Mouse (Mus musculus) spleen, adult 2 months (tissue): ENCODE measurements around the gene Cln6. TPM values are rescaled to one million over a fixed set of nuclear protein-coding genes. Genes with fewer than 3 reads are reported as not detected.
A peak's percentile ranks its signal among the peaks of the same experiment; 100 is the strongest.
"Not testable (repeated sequence)": the region's sequence is repeated elsewhere in the genome, so short reads cannot be mapped to it uniquely, and the experiment has no call there.

Experiments used
- DNase-seq, 2 experiments: peaks; one replicate each; pipeline versions ENCODE4 v3.0.0 to v3.0.0-alpha.2; 2012 to 2021; ENCODE audit warnings: low spot score in 2 of 2, low read depth in 1 of 2
- H3K27ac ChIP-seq: fragments of 200-500 bp; 2 replicates; pipeline ENCODE4 v1.5.1; 2012; ENCODE audit warnings: low read length, inconsistent platforms; ENCODE audit not compliant: insufficient read depth
- H3K27me3 ChIP-seq: fragments of 200-500 bp; 2 replicates; pipeline ENCODE4 v1.6.1; 2012; ENCODE audit warnings: mild to moderate bottlenecking, moderate library complexity, low read length, inconsistent platforms; ENCODE audit not compliant: control insufficient read depth, insufficient read depth
- H3K36me3 ChIP-seq: fragments of 200-500 bp; 2 replicates; pipeline ENCODE4 v1.6.1; 2012; ENCODE audit warnings: mild to moderate bottlenecking, low read length, inconsistent platforms; ENCODE audit not compliant: control insufficient read depth, insufficient read depth
- H3K4me1 ChIP-seq: fragments of 200-500 bp; 2 replicates; pipeline ENCODE4 v1.6.1; 2011; ENCODE audit warnings: inconsistent platforms; ENCODE audit not compliant: control insufficient read depth, insufficient read depth, insufficient read length
- H3K4me3 ChIP-seq: fragments of 200-500 bp; 2 replicates; pipeline ENCODE4 v1.5.1; 2011; ENCODE audit warnings: mild to moderate bottlenecking, inconsistent platforms; ENCODE audit not compliant: insufficient read depth, insufficient read length; ENCODE audit errors: extremely low read depth
- CTCF ChIP-seq: fragments of 200-500 bp; IDR thresholded peaks from 2 replicates; pipeline ENCODE4 v1.5.1; 2011; ENCODE audit warnings: mild to moderate bottlenecking, inconsistent platforms; ENCODE audit not compliant: insufficient read depth, insufficient read length, insufficient replicate concordance; ENCODE audit errors: extremely low read depth
- POLR2A ChIP-seq: fragments of 200-500 bp; IDR thresholded peaks from 2 replicates; pipeline ENCODE4 v1.6.1; 2011; ENCODE audit warnings: low read depth, low read length, inconsistent platforms
- WGBS: fragments of 180-500 bp; shearing (Covaris S2); methylation state at CpG from one replicate; pipeline ENCODE4 v1.1.7; 2018; 5-methylcytosine and 5-hydroxymethylcytosine counted together
- polyA plus RNA-seq: library from polyadenylated mRNA; depleted of rRNA; stranded (reverse); fragments of >200 nt; gene quantifications from 2 replicates; pipeline ENCODE4 v1.2.3, GENCODE M21; 2012

Gene Cln6
- polyA plus RNA-seq, 1 experiment: 27.7 TPM

- Histone ChIP-seq H3K36me3 (no peaks in the 10 kb centered on the region), H3K27me3 (no peaks in the 10 kb centered on the region), H3K4me1 (peaks cover 20% of the 10 kb centered on the region), H3K4me3 (peak overlapping the region; percentile 95), H3K27ac (peak overlapping the region; percentile 98)
- 37% methylated on average over 14 of the region's 14 CpGs for WGBS
- TF ChIP-seq POLR2A (no peak), CTCF (no peak)
- no peak for DNase-seq
Measured at GRCm38 (mm10) chr9:62812216-62813049, 26.2 kb upstream of the Cln6 start.

GRCm38 (mm10) chr9:62814751-62815150, 23.8 kb upstream of the Cln6 start:
- H3K27ac ChIP-seq: no peak overlapping the region
- 91% methylated on average over 2 of the region's 2 CpGs for WGBS

GRCm38 (mm10) chr9:62816323-62817098, 22.1 kb upstream of the Cln6 start:
- H3K27ac ChIP-seq: peak overlapping the region; percentile 73
- TF ChIP-seq CTCF (no peak), POLR2A (no peak)
- no peaks in the 10 kb centered on the region for H3K36me3 ChIP-seq
- H3K4me3 ChIP-seq: no peak overlapping the region
- peak in 1 of 2 experiments; percentile 36 for DNase-seq
- no peaks in the 10 kb centered on the region for H3K27me3 ChIP-seq
- WGBS: 74% methylated on average over 9 of the region's 9 CpGs
- peaks cover 17% of the 10 kb centered on the region; the same call in 1 of the 2 replicates for H3K4me1 ChIP-seq

More at GRCm38 (mm10) chr9:62814751-62815150, 23.8 kb upstream of the Cln6 start:
- no peaks in the 10 kb centered on the region for H3K27me3 ChIP-seq
- H3K36me3 ChIP-seq: no peaks in the 10 kb centered on the region
- H3K4me3 ChIP-seq: no peak overlapping the region
- peaks cover 20% of the 10 kb centered on the region; the same call in 1 of the 2 replicates for H3K4me1 ChIP-seq
- DNase-seq: no peak
- TF ChIP-seq CTCF (no peak), POLR2A (no peak)

GRCm38 (mm10) chr9:62817099-62817571, 21.4 kb upstream of the Cln6 start:
- H3K4me1 ChIP-seq: peaks cover 17% of the 10 kb centered on the region; the same call in 1 of the 2 replicates
- H3K4me3 ChIP-seq: no peak overlapping the region
- TF ChIP-seq CTCF (no peak), POLR2A (no peak)
- H3K27me3 ChIP-seq: no peaks in the 10 kb centered on the region
- DNase-seq: peak; percentile 23 to 30
- no peaks in the 10 kb centered on the region for H3K36me3 ChIP-seq
- H3K27ac ChIP-seq: peak overlapping the region; percentile 73
- WGBS: 35% methylated on average over 12 of the region's 12 CpGs

GRCm38 (mm10) chr9:62817828-62818614, 20.6 kb upstream of the Cln6 start:
- no peak for DNase-seq
- TF ChIP-seq CTCF: no peak
- 82% methylated on average over 4 of the region's 4 CpGs for WGBS
- no peak overlapping the region for H3K27ac ChIP-seq
- no peak overlapping the region for H3K4me3 ChIP-seq
- peaks cover 17% of the 10 kb centered on the region; the same call in 1 of the 2 replicates for H3K4me1 ChIP-seq
- no peaks in the 10 kb centered on the region for H3K36me3 ChIP-seq
- no peaks in the 10 kb centered on the region for H3K27me3 ChIP-seq

GRCm38 (mm10) chr9:62819494-62819893, 19.1 kb upstream of the Cln6 start:
- Histone ChIP-seq H3K4me3 (no peak overlapping the region), H3K27me3 (no peaks in the 10 kb centered on the region), H3K36me3 (no peaks in the 10 kb centered on the region), H3K4me1 (peaks cover 17% of the 10 kb centered on the region; the same call in 1 of the 2 replicates), H3K27ac (no peak overlapping the region)
- 79% methylated on average over 3 of the region's 3 CpGs for WGBS
- TF ChIP-seq POLR2A: no peak
- TF ChIP-seq CTCF: no peak
- no peak for DNase-seq

- 80% methylated on average over 6 of the region's 6 CpGs for WGBS
Measured at GRCm38 (mm10) chr9:62819910-62820309, 18.7 kb upstream of the Cln6 start.

More at GRCm38 (mm10) chr9:62819910-62820309, 18.7 kb upstream of the Cln6 start:
- not testable (repeated sequence) for DNase-seq, H3K27me3 ChIP-seq, H3K4me3 ChIP-seq, H3K27ac ChIP-seq, H3K36me3 ChIP-seq
- peaks cover 17% of the 10 kb centered on the region; the same call in 1 of the 2 replicates for H3K4me1 ChIP-seq
